Mouse (Mus musculus) hindbrain, embryonic 15.5 days (tissue): ENCODE data around the gene Fhit. TPM values are rescaled to one million over a fixed set of nuclear protein-coding genes. Genes with fewer than 3 reads are reported as not detected.

ENCODE experiments used
- ATAC-seq: fragments of 200-750 bp; cut with Nextera tagmentation; 2 replicates; pipeline ENCODE4 v1.8.0; 2017; ENCODE audit warnings: low read depth, moderate number of reproducible peaks, moderate TSS enrichment; ENCODE audit not compliant: low FRiP score
- H3K27ac ChIP-seq: fragments of 300-500 bp; sonication (generic); replicated peaks from 2 replicates; pipeline ENCODE4 v1.5.1; 2015; ENCODE audit warnings: mild to moderate bottlenecking, inconsistent platforms
- H3K27me3 ChIP-seq: fragments of 300-500 bp; sonication (generic); 2 replicates; pipeline ENCODE4 v1.6.1; 2015; ENCODE audit warnings: control low read depth, inconsistent platforms
- H3K36me3 ChIP-seq: fragments of 300-500 bp; sonication (generic); 2 replicates; pipeline ENCODE4 v1.6.1; 2015; ENCODE audit warnings: control low read depth, inconsistent platforms
- H3K4me1 ChIP-seq: fragments of 300-500 bp; sonication (generic); replicated peaks from 2 replicates; pipeline ENCODE4 v1.6.1; 2015; ENCODE audit warnings: control low read depth, inconsistent platforms
- H3K4me2 ChIP-seq: fragments of 300-500 bp; sonication (generic); 2 replicates; pipeline ENCODE4 v1.6.1; 2015; ENCODE audit warnings: moderate library complexity, mild to moderate bottlenecking, inconsistent platforms
- H3K4me3 ChIP-seq: fragments of 300-500 bp; sonication (generic); 2 replicates; pipeline ENCODE4 v1.5.1; 2015; ENCODE audit warnings: mild to moderate bottlenecking, inconsistent platforms
- H3K9ac ChIP-seq: fragments of 300-500 bp; sonication (generic); 2 replicates; pipeline ENCODE4 v1.6.1; 2015; ENCODE audit warnings: inconsistent platforms
- H3K9me3 ChIP-seq: fragments of 300-500 bp; sonication (generic); 2 replicates; pipeline ENCODE4 v1.6.1; 2016; ENCODE audit warnings: control low read depth, inconsistent platforms
- WGBS: fragments of 180-500 bp; shearing (Covaris S2); methylation state at CpG from one replicate; pipeline ENCODE4 v1.1.7; 2015; 5-methylcytosine and 5-hydroxymethylcytosine counted together
- polyA plus RNA-seq: library from polyadenylated mRNA; unstranded; fragments of >200 nt; fragmentation: Nextera tagmentation; extraction: Ambion mirVana; gene quantifications from 2 replicates; pipeline ENCODE4 v1.2.1, GENCODE M21; 2015

The Fhit gene
- polyA plus RNA-seq, 1 experiment from 2014 or later: 9.2 TPM

GRCm38 (mm10) chr14:10228708-10229107 is 933.1 kb downstream of the Fhit start:
- H3K27me3 ChIP-seq: no peaks in the 10 kb centered on the region
- ATAC-seq: no peak
- no peaks in the 10 kb centered on the region for H3K36me3 ChIP-seq
- no peaks in the 10 kb centered on the region for H3K9me3 ChIP-seq
- no peak overlapping the region for H3K9ac ChIP-seq
- H3K4me2 ChIP-seq: no peak overlapping the region
- H3K4me1 ChIP-seq: no peaks in the 10 kb centered on the region
- H3K27ac ChIP-seq: no peak overlapping the region
- no peak overlapping the region for H3K4me3 ChIP-seq
- 53% methylated on average over 5 of the region's 5 CpGs for WGBS

- no peak overlapping the region for H3K27ac ChIP-seq
- ATAC-seq: no peak
- no peaks in the 10 kb centered on the region for H3K4me1 ChIP-seq
- no peak overlapping the region for H3K9ac ChIP-seq
- no peaks in the 10 kb centered on the region for H3K36me3 ChIP-seq
- no peak overlapping the region for H3K4me2 ChIP-seq
- 93% methylated on average over 2 of the region's 2 CpGs for WGBS
- H3K4me3 ChIP-seq: no peak overlapping the region
- no peaks in the 10 kb centered on the region for H3K27me3 ChIP-seq
- H3K9me3 ChIP-seq: no peaks in the 10 kb centered on the region
Measured at GRCm38 (mm10) chr14:10221847-10222246, 940.0 kb downstream of the Fhit start.

GRCm38 (mm10) chr14:10213216-10213615 is 948.6 kb downstream of the Fhit start:
- no peak for ATAC-seq
- WGBS: 33% methylated on average over 4 of the region's 4 CpGs
- H3K4me2 ChIP-seq: no peak overlapping the region
- H3K9me3 ChIP-seq: no peaks in the 10 kb centered on the region
- H3K27me3 ChIP-seq: no peaks in the 10 kb centered on the region
- no peaks in the 10 kb centered on the region for H3K36me3 ChIP-seq
- H3K4me1 ChIP-seq: no peaks in the 10 kb centered on the region
- H3K27ac ChIP-seq: no peak overlapping the region
- H3K9ac ChIP-seq: no peak overlapping the region
- no peak overlapping the region for H3K4me3 ChIP-seq

DNA sequence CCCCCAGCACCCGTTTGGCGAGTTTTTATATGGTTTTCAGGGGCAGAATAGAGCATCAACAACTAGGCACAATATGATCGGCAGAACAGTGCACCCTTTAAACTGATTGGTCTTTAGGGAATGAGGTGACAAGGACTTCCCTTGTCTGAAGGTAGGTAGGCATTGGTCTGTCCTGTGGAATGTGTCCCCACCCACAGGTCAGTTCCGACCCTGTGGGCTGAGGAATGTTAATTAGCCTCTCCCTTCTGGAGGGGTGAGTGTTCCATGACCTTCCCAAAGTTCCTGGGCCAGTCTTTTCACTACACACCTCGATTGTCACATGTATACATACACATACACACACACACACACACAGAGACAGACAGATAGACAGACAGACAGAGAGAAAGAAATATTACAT is 950.7 kb downstream of the Fhit start:
- 72% methylated on average over 5 of the region's 5 CpGs for WGBS
- Histone ChIP-seq H3K9me3 (no peaks in the 10 kb centered on the region), H3K4me3 (no peak overlapping the region), H3K9ac (no peak overlapping the region), H3K27ac (no peak overlapping the region), H3K36me3 (no peaks in the 10 kb centered on the region), H3K27me3 (no peaks in the 10 kb centered on the region), H3K4me1 (no peaks in the 10 kb centered on the region), H3K4me2 (no peak overlapping the region)
- no peak for ATAC-seq

DNA sequence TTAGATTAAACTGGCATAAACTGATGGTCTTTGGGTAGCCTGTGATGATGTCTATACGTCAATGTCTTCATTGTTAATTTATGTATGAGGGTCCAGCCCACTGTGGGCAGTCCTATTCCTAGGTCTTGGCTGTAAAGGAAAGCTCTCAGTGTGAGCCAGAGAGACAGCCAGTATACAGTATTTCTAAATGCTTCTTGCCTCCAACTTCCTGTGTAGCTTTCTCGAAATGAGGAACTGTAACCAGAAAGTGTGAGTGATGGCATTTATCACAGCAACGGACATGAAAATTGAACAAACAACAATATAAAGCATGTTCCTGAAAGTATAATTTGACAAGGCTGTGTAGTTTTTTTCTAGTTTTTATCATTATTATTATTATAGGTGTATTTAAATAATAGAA is 952.8 kb downstream of the Fhit start:
- no peaks in the 10 kb centered on the region for H3K36me3 ChIP-seq
- H3K4me2 ChIP-seq: no peak overlapping the region
- no peak overlapping the region for H3K9ac ChIP-seq
- no peaks in the 10 kb centered on the region for H3K4me1 ChIP-seq
- no peaks in the 10 kb centered on the region for H3K27me3 ChIP-seq
- ATAC-seq: no peak
- H3K4me3 ChIP-seq: no peak overlapping the region
- 85% methylated on average over 3 of the region's 3 CpGs for WGBS
- H3K9me3 ChIP-seq: no peaks in the 10 kb centered on the region
- H3K27ac ChIP-seq: no peak overlapping the region

GRCm38 (mm10) chr14:10205699-10206098 is 956.1 kb downstream of the Fhit start:
- H3K9ac ChIP-seq: no peak overlapping the region
- no peak overlapping the region for H3K4me3 ChIP-seq
- 94% methylated on average over 5 of the region's 5 CpGs for WGBS
- no peaks in the 10 kb centered on the region for H3K9me3 ChIP-seq
- H3K27me3 ChIP-seq: no peaks in the 10 kb centered on the region
- no peaks in the 10 kb centered on the region for H3K36me3 ChIP-seq
- no peak for ATAC-seq
- H3K27ac ChIP-seq: no peak overlapping the region
- H3K4me2 ChIP-seq: no peak overlapping the region
- H3K4me1 ChIP-seq: no peaks in the 10 kb centered on the region

DNA sequence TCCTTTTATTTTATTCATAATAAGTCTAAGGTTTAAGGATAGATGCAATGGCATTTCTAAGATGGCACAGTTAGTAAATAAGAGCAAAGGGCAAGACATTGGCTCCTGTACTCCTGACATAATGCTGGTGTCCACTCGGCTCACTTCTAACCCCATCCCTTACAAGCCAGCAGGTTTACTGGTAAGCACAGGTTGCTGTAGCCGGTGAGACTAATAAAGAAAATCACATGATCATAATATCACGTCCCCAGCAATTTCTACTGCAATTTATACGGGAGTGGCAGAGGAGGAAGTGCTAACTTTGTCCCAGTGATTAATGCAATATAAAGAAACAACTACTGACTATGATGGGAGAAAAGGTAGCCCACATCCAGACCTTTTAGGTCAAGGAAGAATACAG is 956.5 kb downstream of the Fhit start:
- H3K9me3 ChIP-seq: no peaks in the 10 kb centered on the region
- H3K36me3 ChIP-seq: no peaks in the 10 kb centered on the region
- 88% methylated on average over 4 of the region's 4 CpGs for WGBS
- H3K27ac ChIP-seq: no peak overlapping the region
- no peak overlapping the region for H3K9ac ChIP-seq
- H3K4me3 ChIP-seq: no peak overlapping the region
- H3K27me3 ChIP-seq: no peaks in the 10 kb centered on the region
- no peak for ATAC-seq
- no peaks in the 10 kb centered on the region for H3K4me1 ChIP-seq
- no peak overlapping the region for H3K4me2 ChIP-seq

- Histone ChIP-seq H3K9ac (no peak overlapping the region), H3K4me1 (no peaks in the 10 kb centered on the region), H3K27me3 (no peaks in the 10 kb centered on the region), H3K27ac (no peak overlapping the region), H3K4me2 (no peak overlapping the region), H3K9me3 (no peaks in the 10 kb centered on the region), H3K4me3 (no peak overlapping the region), H3K36me3 (no peaks in the 10 kb centered on the region)
- ATAC-seq: no peak
- 75% methylated on average over 5 of the region's 5 CpGs for WGBS
Measured at GRCm38 (mm10) chr14:10194130-10194529, 967.7 kb downstream of the Fhit start.

GRCm38 (mm10) chr14:10171761-10172160 is 990.1 kb downstream of the Fhit start:
- H3K4me2 ChIP-seq: no peak overlapping the region
- WGBS: 64% methylated on average over 2 of the region's 2 CpGs
- no peaks in the 10 kb centered on the region for H3K27me3 ChIP-seq
- no peaks in the 10 kb centered on the region for H3K9me3 ChIP-seq
- no peak for ATAC-seq
- no peaks in the 10 kb centered on the region for H3K36me3 ChIP-seq
- H3K4me3 ChIP-seq: no peak overlapping the region
- H3K9ac ChIP-seq: no peak overlapping the region
- no peak overlapping the region for H3K27ac ChIP-seq
- H3K4me1 ChIP-seq: 0 out of 2 replicates have a peak, but pooled peaks cover 3% of the 10 kb centered on the region

DNA sequence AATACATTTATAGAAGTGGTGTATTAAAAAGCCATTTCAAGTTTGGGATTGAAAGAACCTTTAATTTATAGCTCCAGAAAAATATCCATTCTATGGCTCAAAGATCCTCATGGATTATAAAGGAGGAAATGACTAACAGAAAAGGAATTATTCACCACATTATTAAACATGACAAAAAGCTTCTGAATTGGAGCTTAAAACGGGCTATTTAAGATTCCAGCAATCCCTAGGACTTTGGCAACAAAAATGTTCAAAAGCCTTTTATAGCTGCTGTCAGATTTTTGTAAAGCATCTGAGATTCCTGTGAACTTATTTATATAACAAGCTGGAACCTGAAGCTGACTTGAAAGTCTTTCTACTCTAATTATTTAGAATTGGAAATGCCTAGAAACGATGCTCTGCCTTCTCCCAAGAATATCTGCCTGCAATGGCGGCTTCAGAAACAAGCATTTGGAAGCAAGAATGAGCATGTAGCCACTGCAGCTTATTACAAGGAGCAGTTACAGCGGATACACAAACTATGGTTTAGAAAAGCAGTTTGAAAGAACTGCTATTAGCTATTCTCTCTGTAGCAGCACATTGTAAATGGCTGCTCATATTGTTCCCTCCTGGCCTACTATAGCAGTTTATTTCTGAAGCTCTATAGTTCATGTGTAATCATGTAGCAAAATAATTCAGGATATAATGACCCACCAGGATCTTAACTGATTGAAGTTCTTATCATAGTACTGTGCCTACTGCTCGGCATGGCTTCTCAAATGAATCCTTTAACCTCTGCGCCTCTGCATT is 995.0 kb downstream of the Fhit start:
- Histone ChIP-seq H3K4me3 (no peak overlapping the region), H3K4me1 (0 out of 2 replicates have a peak, but pooled peaks cover 4% of the 10 kb centered on the region), H3K9ac (no peak overlapping the region), H3K27ac (no peak overlapping the region; the same call in 1 of the 2 replicates), H3K9me3 (no peaks in the 10 kb centered on the region), H3K4me2 (no peak overlapping the region), H3K27me3 (no peaks in the 10 kb centered on the region), H3K36me3 (no peaks in the 10 kb centered on the region)
- no peak for ATAC-seq
- 56% methylated on average over 6 of the region's 6 CpGs for WGBS

GRCm38 (mm10) chr14:10149872-10150271 is 1012.0 kb downstream of the Fhit start:
- WGBS: 25% methylated on average over 5 of the region's 5 CpGs
- no peak for ATAC-seq

DNA sequence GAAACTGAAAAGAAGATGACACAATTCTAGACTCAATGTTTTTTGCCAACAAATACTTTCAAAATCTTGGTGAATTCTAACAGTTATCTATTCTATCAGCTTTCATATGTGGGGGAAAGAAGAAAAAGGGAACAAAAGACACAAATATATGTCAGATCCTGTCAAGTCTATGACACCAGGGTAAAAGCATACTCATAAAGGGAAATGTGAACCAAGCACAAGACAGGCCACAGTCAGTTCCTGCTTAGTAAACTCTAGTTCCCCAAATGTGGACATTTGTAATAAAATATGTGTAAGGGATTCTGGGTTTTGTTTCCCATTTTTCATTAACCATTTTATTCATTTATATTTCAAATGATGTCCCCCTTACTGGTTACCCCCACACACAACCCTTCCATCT is 1022.5 kb downstream of the Fhit start:
- H3K4me1 ChIP-seq: no peaks in the 10 kb centered on the region
- no peak overlapping the region for H3K4me2 ChIP-seq
- no peaks in the 10 kb centered on the region for H3K36me3 ChIP-seq
- no peak overlapping the region for H3K9ac ChIP-seq
- H3K4me3 ChIP-seq: no peak overlapping the region
- no peak for ATAC-seq
- no peaks in the 10 kb centered on the region for H3K27me3 ChIP-seq
- H3K9me3 ChIP-seq: no peaks in the 10 kb centered on the region
- no peak overlapping the region for H3K27ac ChIP-seq

More at GRCm38 (mm10) chr14:10149872-10150271, 1012.0 kb downstream of the Fhit start:
- H3K9ac ChIP-seq: no peak overlapping the region
- H3K27ac ChIP-seq: no peak overlapping the region
- H3K9me3 ChIP-seq: no peaks in the 10 kb centered on the region
- no peaks in the 10 kb centered on the region for H3K36me3 ChIP-seq
- no peak overlapping the region for H3K4me3 ChIP-seq
- H3K27me3 ChIP-seq: no peaks in the 10 kb centered on the region
- H3K4me1 ChIP-seq: no peaks in the 10 kb centered on the region
- no peak overlapping the region for H3K4me2 ChIP-seq

GRCm38 (mm10) chr14:10133873-10134272 is 1028.0 kb downstream of the Fhit start:
- Histone ChIP-seq H3K4me3 (no peak overlapping the region), H3K4me1 (no peaks in the 10 kb centered on the region), H3K4me2 (no peak overlapping the region), H3K27ac (no peak overlapping the region), H3K9me3 (no peaks in the 10 kb centered on the region), H3K36me3 (no peaks in the 10 kb centered on the region), H3K9ac (no peak overlapping the region), H3K27me3 (no peaks in the 10 kb centered on the region)
- 91% methylated on average over 10 of the region's 10 CpGs for WGBS
- no peak for ATAC-seq
